Mouse (Mus musculus): ENCODE results near the gene Gm26897.

DNA sequence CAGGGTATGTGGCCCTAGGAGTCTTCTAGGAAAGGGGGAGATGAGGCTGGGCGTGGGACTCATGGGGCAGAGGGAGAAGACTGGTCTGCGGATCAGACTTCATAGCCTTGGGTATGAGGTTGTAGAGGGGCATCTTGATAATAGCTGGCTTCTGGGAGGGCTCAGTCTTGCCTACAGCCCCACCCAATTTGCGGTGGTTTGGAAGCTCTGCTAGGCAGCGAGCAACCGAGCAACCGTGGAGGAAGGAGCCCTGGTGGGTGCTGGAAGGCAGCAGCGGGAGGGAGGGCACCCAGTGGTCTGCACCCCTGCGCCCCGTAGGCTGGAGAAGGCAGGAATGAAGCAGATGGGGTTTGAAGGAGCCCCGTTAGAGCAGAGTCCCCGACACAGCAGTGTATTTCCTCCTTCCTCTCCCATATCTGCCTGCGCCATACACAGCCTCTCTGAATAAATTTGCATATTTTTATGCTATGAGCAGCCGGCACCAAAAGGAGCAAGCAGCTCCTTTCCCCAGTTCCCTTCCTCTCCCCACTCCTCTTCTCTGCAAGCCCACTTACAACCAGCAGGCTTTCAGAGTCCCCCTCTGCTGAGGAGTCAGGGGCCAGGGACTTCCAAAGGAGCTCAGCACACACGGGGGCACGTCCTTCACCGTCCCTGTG lies 20.9 kb downstream of the Gm26897 start:
- TF ChIP-seq CTCF (IDR thresholded peaks at IDR 0.05; ENCODE audit: insufficient read depth, low read depth, low read length) (no peak), POLR2A (IDR thresholded peaks at IDR 0.05; ENCODE audit: insufficient read depth, low read depth, low read length) (no peak)
